Mouse (Mus musculus): ENCODE results near the gene Pin4. TPM values are rescaled to one million over a fixed set of nuclear protein-coding genes. Genes with fewer than 3 reads are reported as not detected.

The Pin4 gene
- total RNA-seq, 2 experiments from 2014 or later = 16.2 to 18.8 TPM

DNA sequence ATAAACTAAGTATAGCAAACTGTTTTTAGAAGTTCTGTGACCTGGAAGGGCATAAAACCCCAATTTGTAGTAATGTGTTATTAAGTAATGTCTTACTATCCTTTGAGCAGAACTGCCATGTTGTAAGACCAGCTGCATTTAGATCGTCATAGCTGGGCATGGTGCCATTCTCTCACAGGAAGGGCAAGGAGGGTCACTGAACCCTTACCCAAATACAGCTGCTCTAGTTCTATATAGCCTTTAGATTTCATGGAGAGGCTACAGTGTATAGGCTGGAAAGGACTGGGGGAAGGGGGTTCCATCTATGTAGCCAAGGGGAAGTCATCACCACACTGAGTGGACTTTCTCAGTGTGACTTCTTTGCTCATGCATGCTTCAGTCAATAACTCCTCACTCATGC, 21.9 kb downstream of the Pin4 start:
- intact Hi-C loops (cut with DNase I) = no loop called here
- DNase-seq = no peak

DNA sequence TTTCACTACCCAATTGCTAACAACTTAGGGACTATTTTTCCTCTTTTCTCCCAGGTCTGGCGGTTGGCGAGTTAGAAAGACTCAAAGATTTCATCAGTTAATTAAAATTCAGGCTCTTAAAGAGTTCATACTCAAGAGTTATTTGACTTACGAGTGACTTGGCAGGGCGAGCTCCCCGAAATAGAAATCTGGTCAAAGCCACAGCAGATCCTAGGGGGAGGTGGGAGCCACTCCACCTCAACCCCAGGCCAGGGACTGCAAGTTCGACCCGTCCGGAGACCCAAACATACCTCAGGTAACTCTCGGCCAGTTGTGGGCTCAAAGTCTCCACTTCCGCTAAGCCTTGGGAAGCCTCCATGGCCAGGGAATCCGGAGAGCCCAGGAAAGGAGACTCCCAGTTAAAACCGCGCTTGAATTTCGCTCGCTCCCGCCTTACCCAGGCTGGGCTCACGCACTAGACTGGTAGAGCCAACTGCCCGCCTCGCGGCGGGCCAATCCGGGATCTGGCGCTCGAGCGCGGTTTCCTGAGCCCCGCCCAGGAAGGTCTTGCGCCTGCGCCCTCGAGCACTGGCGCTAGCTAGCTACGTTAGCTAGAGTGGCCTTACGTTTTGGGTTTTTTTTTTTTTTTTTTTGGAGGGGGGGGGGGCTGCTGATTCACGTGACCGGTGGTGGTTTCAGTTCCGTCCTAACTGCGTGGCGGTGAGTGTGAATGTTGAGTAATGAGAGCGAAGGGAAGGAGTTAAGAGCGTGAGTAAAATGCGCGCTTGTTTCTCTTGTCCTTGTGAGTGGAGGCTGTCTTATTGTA, 37.6 kb downstream of the Pin4 start, which contains the start of gene Ercc6l:
Gene Ercc6l, minus strand, starts transcription at position 474 of the 805 bp plus-strand sequence.
- peak; percentile 86 to 91 for DNase-seq
- intact Hi-C loops (cut with DNase I) = loop anchor here (2.0 kb wide), 2 partner anchors 32 to 38 kb away; partner anchors contain the start of genes Pin4 and Rps4x

GRCm38 (mm10) chrX:102157423-102157791, 38.2 kb downstream of the Pin4 start:
- intact Hi-C loops (cut with DNase I) = loop anchor here (2.0 kb wide), 2 partner anchors 31 to 39 kb away; partner anchors contain the start of genes Pin4 and Rps4x
- DNase-seq = no peak

DNA sequence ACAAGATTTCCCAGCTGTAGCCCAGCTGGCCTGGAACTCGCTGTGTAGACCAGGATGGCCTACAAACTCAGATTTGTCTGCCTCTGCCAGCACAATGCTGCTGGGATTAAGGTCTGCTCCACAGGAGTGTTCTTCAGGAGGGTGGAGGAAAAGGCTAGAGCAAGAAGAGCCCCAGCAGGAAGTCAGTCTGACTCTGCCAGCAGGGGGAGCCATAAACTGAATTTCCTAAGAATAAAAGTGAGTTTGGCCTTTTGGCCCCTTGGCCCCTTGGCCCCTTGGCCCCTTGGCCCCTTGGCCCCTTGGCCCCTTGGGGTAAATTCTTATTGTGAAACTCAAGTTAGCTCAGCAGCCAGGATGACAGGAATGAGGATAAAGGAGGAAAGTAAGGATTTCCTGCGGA, 40.5 kb downstream of the Pin4 start:
- DNase-seq = peak; percentile 22 to 27

DNA sequence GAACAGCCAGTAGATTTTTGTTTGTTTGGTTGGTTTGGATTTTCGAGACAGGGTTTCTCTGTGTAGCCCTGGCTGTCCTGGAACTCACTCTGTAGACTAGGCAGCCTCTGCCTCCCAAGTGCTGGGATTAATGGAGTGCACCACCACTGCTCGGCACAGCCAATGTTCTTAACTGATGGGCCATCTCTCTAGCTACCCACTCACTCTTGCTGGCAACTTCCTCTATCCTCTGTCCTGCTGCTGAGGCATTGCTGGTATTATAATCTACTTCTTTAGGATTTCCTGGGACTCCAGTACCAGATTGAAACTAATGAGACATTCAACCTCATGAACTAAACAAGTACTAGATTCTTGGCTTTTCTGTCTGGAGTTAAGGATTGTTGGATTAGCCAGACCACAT, 41.3 kb downstream of the Pin4 start:
- no peak for DNase-seq
- intact Hi-C loops (cut with DNase I) = no loop called here

More for the DNA sequence above, 40.5 kb downstream of the Pin4 start:
- intact Hi-C loops (cut with DNase I) = loop anchor here (2.0 kb wide), 1 partner anchor 319 kb away; no protein-coding TSS in a partner anchor

- DNase-seq = no peak
- intact Hi-C loops (cut with DNase I) = no loop called here
Observed at GRCm38 (mm10) chrX:102163096-102163495, 43.8 kb downstream of the Pin4 start.

DNA sequence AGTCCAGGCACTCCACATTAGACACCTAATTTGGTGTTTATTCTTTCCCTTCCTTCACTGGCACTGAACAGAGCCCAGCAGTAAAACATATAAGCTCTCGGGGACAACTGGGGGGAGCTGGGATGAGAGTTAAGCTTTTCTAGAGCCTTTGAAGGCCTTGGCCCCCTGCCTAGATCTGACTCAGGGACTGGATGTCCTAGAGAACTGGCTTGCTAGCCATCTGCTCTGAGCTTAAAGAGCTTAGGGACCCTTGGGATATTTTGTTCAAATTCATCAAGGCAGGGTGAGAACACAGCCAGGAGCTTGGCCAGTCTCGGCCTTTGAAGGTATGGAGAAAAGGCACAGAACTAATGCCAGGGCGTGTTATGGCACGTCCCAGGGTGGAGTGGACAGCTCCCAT, 44.3 kb downstream of the Pin4 start:
- intact Hi-C loops (cut with DNase I) = no loop called here
- peak in 1 of 2 experiments; percentile 24 for DNase-seq

- intact Hi-C loops (cut with DNase I) = no loop called here
- no peak for DNase-seq
Observed at GRCm38 (mm10) chrX:102166521-102166920, 47.3 kb downstream of the Pin4 start.

GRCm38 (mm10) chrX:102166986-102167385, 47.7 kb downstream of the Pin4 start:
- no peak for DNase-seq
- intact Hi-C loops (cut with DNase I) = no loop called here

GRCm38 (mm10) chrX:102169724-102170123, 50.5 kb downstream of the Pin4 start:
- intact Hi-C loops (cut with DNase I) = no loop called here
- DNase-seq = no peak

- intact Hi-C loops (cut with DNase I) = no loop called here
- no peak for DNase-seq
Observed at GRCm38 (mm10) chrX:102170135-102170534, 50.9 kb downstream of the Pin4 start.

GRCm38 (mm10) chrX:102170900-102171299, 51.7 kb downstream of the Pin4 start:
- intact Hi-C loops (cut with DNase I) = no loop called here
- DNase-seq = no peak

- intact Hi-C loops (cut with DNase I) = no loop called here
- DNase-seq = no peak
Observed at GRCm38 (mm10) chrX:102175538-102176287, 56.5 kb downstream of the Pin4 start.

Other genes starting within 250 kb of the Pin4 start
- gene Rtl5, start 48.1 kb upstream of the Pin4 start, total RNA-seq (2021) = 1 to 10 TPM; 2.5 to 2.6 TPM
- gene Ercc6l, start 37.6 kb downstream of the Pin4 start, total RNA-seq (2021) = under 1 TPM; 0.38 to 0.58 TPM
- 100 to 1,000 TPM; 623 to 693 TPM for gene Rps4x, start 69.9 kb downstream of the Pin4 start, total RNA-seq (2021)
- gene Cited1, start 132.7 kb downstream of the Pin4 start, total RNA-seq (2021) = 1 to 10 TPM; 1.3 to 2.3 TPM